ENCODE assay signal across 9 mouse cellular contexts in the genomic region with DNA sequence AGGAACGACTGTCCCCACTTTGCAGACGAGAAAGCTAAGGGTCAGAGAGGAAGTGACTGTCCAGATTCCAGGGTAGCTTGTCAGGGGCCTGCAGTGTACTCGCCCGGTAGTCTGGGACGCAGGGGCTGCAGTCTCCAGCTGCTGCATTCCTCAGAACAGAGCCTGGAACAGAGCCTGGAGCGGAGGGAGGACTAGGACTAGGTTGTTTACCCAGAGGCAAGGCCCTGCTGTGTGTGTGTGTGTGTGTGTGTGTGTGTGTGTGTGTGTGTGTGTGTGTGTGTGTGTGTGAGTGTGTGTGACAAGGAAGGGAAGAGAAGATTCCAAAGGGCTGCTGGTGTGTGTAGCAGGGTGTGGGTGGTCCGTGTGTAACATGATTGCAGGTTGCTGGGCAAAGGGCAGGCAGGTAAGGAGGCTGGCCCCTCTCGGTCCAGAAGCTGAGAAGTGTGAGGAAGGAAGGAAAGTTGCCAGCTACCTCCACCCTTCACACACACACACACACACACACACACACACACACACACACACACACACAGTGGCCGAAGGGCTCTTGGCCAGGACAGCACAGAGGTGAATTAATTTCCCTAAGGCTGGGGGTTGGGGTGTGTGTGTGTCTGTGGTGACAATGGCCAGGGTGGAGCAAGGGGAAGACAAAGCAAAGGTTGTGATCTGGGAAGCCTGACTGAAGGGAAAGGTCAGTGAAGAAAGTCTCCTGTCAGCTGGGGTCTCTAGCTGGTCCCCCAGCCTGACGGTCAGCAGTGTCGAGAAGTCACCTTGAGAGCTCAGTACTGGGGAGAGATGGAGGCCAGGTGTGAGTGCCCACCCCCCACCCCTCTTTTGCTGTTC. TPM values are rescaled to one million over a fixed set of nuclear protein-coding genes. Genes with fewer than 3 reads are reported as not detected.
DNase-seq lines count a peak whose midpoint lies in the region; ATAC-seq and TF ChIP-seq lines count a peak whose summit lies in the region.
"Had no signal": no experiment of that assay in that cellular context is flagged by ENCODE, and none has a peak within 500 bp of the region (broad histone marks: within the 10 kb centered on the region; RNA-seq: fewer than 3 reads in every experiment).

No protein-coding gene starts in this region.

- H3K4me2 ChIP-seq in forebrain, embryonic 15.5 days (replicated peaks), result no peak overlapping the region
- no peak overlapping the region for H3K4me2 ChIP-seq in hindbrain, embryonic 12.5 days (replicated peaks)
- H3K4me2 ChIP-seq in limb, embryonic 14.5 days (replicated peaks; ENCODE audit: low read depth, low read length, severe bottlenecking), result no peak overlapping the region
- no peak overlapping the region; the same call in 1 of the 2 replicates for H3K4me2 ChIP-seq in midbrain, embryonic 16.5 days (ENCODE audit: low read length)

- no peak for ATAC-seq in forebrain, embryonic 15.5 days (replicated peaks)
- no peak for ATAC-seq in hindbrain, embryonic 12.5 days (ENCODE audit: low FRiP score)
- peak; percentile 61; the same call in 1 of the 2 replicates for ATAC-seq in limb, embryonic 14.5 days (ENCODE audit: low FRiP score, low read depth)
- no peak for ATAC-seq in midbrain, embryonic 16.5 days

- H3K4me1 ChIP-seq in forebrain, embryonic 15.5 days, result peaks cover 20% of the 10 kb centered on the region
- peaks cover 32% of the 10 kb centered on the region for H3K4me1 ChIP-seq in hindbrain, embryonic 12.5 days
- peaks cover 28% of the 10 kb centered on the region for H3K4me1 ChIP-seq in limb, embryonic 14.5 days (ENCODE audit: control insufficient read depth, insufficient read depth, low read length)
- H3K4me1 ChIP-seq in midbrain, embryonic 16.5 days (ENCODE audit: control insufficient read depth, insufficient read depth, low read length), result peaks cover 19% of the 10 kb centered on the region

- peak; percentile 26 for DNase-seq in retina, postnatal 1 day
- DNase-seq in retina, embryonic 14.5 days (ENCODE audit: low spot score), result no peak
- DNase-seq in limb, embryonic 14.5 days (ENCODE audit: low spot score), result peak; percentile 65
- DNase-seq in spleen, postnatal 36 days (ENCODE audit: low spot score in 2 of 2), result no peak
- DNase-seq in B cell, adult 2 months, result no peak

- no peaks in the 10 kb centered on the region for H3K9me3 ChIP-seq in forebrain, embryonic 15.5 days
- H3K9me3 ChIP-seq in hindbrain, embryonic 12.5 days (replicated peaks), result no peaks in the 10 kb centered on the region
- H3K9me3 ChIP-seq in limb, embryonic 14.5 days (ENCODE audit: control insufficient read depth, low read length), result no peaks in the 10 kb centered on the region
- no peaks in the 10 kb centered on the region for H3K9me3 ChIP-seq in midbrain, embryonic 16.5 days (replicated peaks; ENCODE audit: control insufficient read depth, low read length, poor library complexity, severe bottlenecking)

- no peak for TF ChIP-seq POLR2A in limb, embryonic 14.5 days (IDR thresholded peaks at IDR 0.05; ENCODE audit: borderline replicate concordance, extremely low read depth, insufficient read depth, insufficient read length)

- H3K36me3 ChIP-seq in forebrain, embryonic 15.5 days, result 0 out of 2 replicates have a peak, but pooled peaks cover 8% of the 10 kb centered on the region
- H3K36me3 ChIP-seq in hindbrain, embryonic 12.5 days, result peaks cover 14% of the 10 kb centered on the region; the same call in 1 of the 2 replicates
- H3K36me3 ChIP-seq in limb, embryonic 14.5 days (ENCODE audit: control insufficient read depth, insufficient read depth, low read length), result peaks cover 21% of the 10 kb centered on the region
- peaks cover 5% of the 10 kb centered on the region; the same call in 1 of the 2 replicates for H3K36me3 ChIP-seq in midbrain, embryonic 16.5 days (ENCODE audit: control insufficient read depth, insufficient read depth, low read length)

- peak overlapping the region; percentile 24 for H3K9ac ChIP-seq in forebrain, embryonic 15.5 days (replicated peaks)
- H3K9ac ChIP-seq in hindbrain, embryonic 12.5 days, result peak overlapping the region; percentile 50; the same call in 1 of the 2 replicates
- peak overlapping the region; percentile 25; the same call in 1 of the 2 replicates for H3K9ac ChIP-seq in limb, embryonic 14.5 days (ENCODE audit: low read depth, low read length, severe bottlenecking)
- H3K9ac ChIP-seq in midbrain, embryonic 16.5 days (ENCODE audit: low read depth, low read length), result peak overlapping the region; percentile 54

- H3K27me3 ChIP-seq in forebrain, embryonic 15.5 days, result no peaks in the 10 kb centered on the region
- no peaks in the 10 kb centered on the region for H3K27me3 ChIP-seq in hindbrain, embryonic 12.5 days
- H3K27me3 ChIP-seq in limb, embryonic 14.5 days (ENCODE audit: control insufficient read depth, insufficient read depth, low read length), result no peaks in the 10 kb centered on the region
- no peaks in the 10 kb centered on the region for H3K27me3 ChIP-seq in midbrain, embryonic 16.5 days (ENCODE audit: control insufficient read depth, insufficient read depth, low read depth, low read length)
- H3K27me3 ChIP-seq: Patski had no signal

- H3K4me3 ChIP-seq in forebrain, embryonic 15.5 days, result no peak overlapping the region
- H3K4me3 ChIP-seq in hindbrain, embryonic 12.5 days, result no peak overlapping the region
- no peak overlapping the region for H3K4me3 ChIP-seq in limb, embryonic 14.5 days (replicated peaks; ENCODE audit: low read length)
- H3K4me3 ChIP-seq in midbrain, embryonic 16.5 days (ENCODE audit: low read depth, low read length), result no peak overlapping the region

- peak overlapping the region; percentile 96 for H3K27ac ChIP-seq in forebrain, embryonic 15.5 days (replicated peaks)
- H3K27ac ChIP-seq in hindbrain, embryonic 12.5 days, result peak overlapping the region; percentile 76
- peak overlapping the region; percentile 67 for H3K27ac ChIP-seq in limb, embryonic 14.5 days (replicated peaks; ENCODE audit: low read depth, low read length)
- H3K27ac ChIP-seq in midbrain, embryonic 16.5 days (ENCODE audit: low read length), result peak overlapping the region; percentile 87

- WGBS in forebrain, embryonic 15.5 days, result 38% methylated on average over 10 of the region's 11 CpGs
- 32% methylated on average over 11 of the region's 11 CpGs for WGBS in hindbrain, embryonic 12.5 days
- WGBS in limb, embryonic 14.5 days, result 26% methylated on average over 11 of the region's 11 CpGs
- 30% methylated on average over 11 of the region's 11 CpGs for WGBS in midbrain, embryonic 16.5 days

RNA-seq across cellular contexts. Expression of a gene that starts 9.1 kb away (rescaled TPM):
- polyA plus RNA-seq in forebrain, embryonic 15.5 days (2015; fragmentation: Nextera tagmentation; extraction: Ambion mirVana), result 20.8 and 23.8 TPM in 2 replicates
- polyA plus RNA-seq in hindbrain, embryonic 12.5 days (2016; fragmentation: Nextera tagmentation; extraction: Ambion mirVana), result 12.0 and 12.9 TPM in 2 replicates
- polyA plus RNA-seq in limb, embryonic 14.5 days (2012; rRNA removed), result 9.4 and 10.8 TPM in 2 replicates
- polyA plus RNA-seq in limb, embryonic 14.5 days (2014; fragmentation: Nextera tagmentation; extraction: Ambion mirVana), result 8.6 and 11.1 TPM in 2 replicates
- 29.9 and 37.0 TPM in 2 replicates for polyA plus RNA-seq in midbrain, embryonic 16.5 days (2015; fragmentation: Nextera tagmentation; extraction: Ambion mirVana)

RNA-seq across cellular contexts. Expression of a gene that starts 25.3 kb away (rescaled TPM):
- 3.4 and 3.8 TPM in 2 replicates for polyA plus RNA-seq in forebrain, embryonic 15.5 days (2015; fragmentation: Nextera tagmentation; extraction: Ambion mirVana)
- polyA plus RNA-seq in hindbrain, embryonic 12.5 days (2016; fragmentation: Nextera tagmentation; extraction: Ambion mirVana), result 3.8 and 4.0 TPM in 2 replicates
- polyA plus RNA-seq in limb, embryonic 14.5 days (2012; rRNA removed), result 17.7 and 21.1 TPM in 2 replicates
- 7.5 and 8.4 TPM in 2 replicates for polyA plus RNA-seq in limb, embryonic 14.5 days (2014; fragmentation: Nextera tagmentation; extraction: Ambion mirVana)
- 4.1 and 4.2 TPM in 2 replicates for polyA plus RNA-seq in midbrain, embryonic 16.5 days (2015; fragmentation: Nextera tagmentation; extraction: Ambion mirVana)

RNA-seq across cellular contexts. Expression of a gene that starts 29.6 kb away (rescaled TPM):
- 1.7 and 3.1 TPM in 2 replicates for polyA plus RNA-seq in forebrain, embryonic 15.5 days (2015; fragmentation: Nextera tagmentation; extraction: Ambion mirVana)
- 1.4 and 1.6 TPM in 2 replicates for polyA plus RNA-seq in hindbrain, embryonic 12.5 days (2016; fragmentation: Nextera tagmentation; extraction: Ambion mirVana)
- 3.7 and 3.8 TPM in 2 replicates for polyA plus RNA-seq in limb, embryonic 14.5 days (2012; rRNA removed)
- polyA plus RNA-seq in limb, embryonic 14.5 days (2014; fragmentation: Nextera tagmentation; extraction: Ambion mirVana), result 2.5 and 2.6 TPM in 2 replicates
- polyA plus RNA-seq in midbrain, embryonic 16.5 days (2015; fragmentation: Nextera tagmentation; extraction: Ambion mirVana), result 5.7 and 6.3 TPM in 2 replicates

RNA-seq across cellular contexts. Expression of a gene that starts 39.8 kb away (rescaled TPM):
- 14.6 and 14.8 TPM in 2 replicates for polyA plus RNA-seq in forebrain, embryonic 15.5 days (2015; fragmentation: Nextera tagmentation; extraction: Ambion mirVana)
- polyA plus RNA-seq in hindbrain, embryonic 12.5 days (2016; fragmentation: Nextera tagmentation; extraction: Ambion mirVana), result 7.0 and 8.3 TPM in 2 replicates
- 11.2 and 14.2 TPM in 2 replicates for polyA plus RNA-seq in limb, embryonic 14.5 days (2012; rRNA removed)
- polyA plus RNA-seq in limb, embryonic 14.5 days (2014; fragmentation: Nextera tagmentation; extraction: Ambion mirVana), result 20.2 and 25.2 TPM in 2 replicates
- polyA plus RNA-seq in midbrain, embryonic 16.5 days (2015; fragmentation: Nextera tagmentation; extraction: Ambion mirVana), result 11.6 and 13.0 TPM in 2 replicates

RNA-seq across cellular contexts. Expression of a gene that starts 39.9 kb away (rescaled TPM):
- polyA plus RNA-seq in forebrain, embryonic 15.5 days (2015; fragmentation: Nextera tagmentation; extraction: Ambion mirVana), result 1.9 and 2.3 TPM in 2 replicates
- 1.6 and 1.7 TPM in 2 replicates for polyA plus RNA-seq in hindbrain, embryonic 12.5 days (2016; fragmentation: Nextera tagmentation; extraction: Ambion mirVana)
- polyA plus RNA-seq in limb, embryonic 14.5 days (2012; rRNA removed), result 10.3 and 13.2 TPM in 2 replicates
- 3.8 and 4.9 TPM in 2 replicates for polyA plus RNA-seq in limb, embryonic 14.5 days (2014; fragmentation: Nextera tagmentation; extraction: Ambion mirVana)
- polyA plus RNA-seq in midbrain, embryonic 16.5 days (2015; fragmentation: Nextera tagmentation; extraction: Ambion mirVana), result 2.8 and 3.6 TPM in 2 replicates

Comparison
In these comparisons a context has a peak if more than half of its experiments do, and no peak if none do; other contexts are left out.
1. DNase-seq: peak in retina, postnatal 1 day (single experiment) and limb, embryonic 14.5 days (single experiment); none in retina, embryonic 14.5 days (single experiment), spleen, postnatal 36 days (0 of 2) and B cell, adult 2 months (0 of 2).
2. Peak in every context shown above with its lines, with median percentiles within 50 percentile points of each other: H3K27ac ChIP-seq and H3K9ac ChIP-seq.